19 mouse cellular contexts compared by ENCODE assay signal in the genomic region with DNA sequence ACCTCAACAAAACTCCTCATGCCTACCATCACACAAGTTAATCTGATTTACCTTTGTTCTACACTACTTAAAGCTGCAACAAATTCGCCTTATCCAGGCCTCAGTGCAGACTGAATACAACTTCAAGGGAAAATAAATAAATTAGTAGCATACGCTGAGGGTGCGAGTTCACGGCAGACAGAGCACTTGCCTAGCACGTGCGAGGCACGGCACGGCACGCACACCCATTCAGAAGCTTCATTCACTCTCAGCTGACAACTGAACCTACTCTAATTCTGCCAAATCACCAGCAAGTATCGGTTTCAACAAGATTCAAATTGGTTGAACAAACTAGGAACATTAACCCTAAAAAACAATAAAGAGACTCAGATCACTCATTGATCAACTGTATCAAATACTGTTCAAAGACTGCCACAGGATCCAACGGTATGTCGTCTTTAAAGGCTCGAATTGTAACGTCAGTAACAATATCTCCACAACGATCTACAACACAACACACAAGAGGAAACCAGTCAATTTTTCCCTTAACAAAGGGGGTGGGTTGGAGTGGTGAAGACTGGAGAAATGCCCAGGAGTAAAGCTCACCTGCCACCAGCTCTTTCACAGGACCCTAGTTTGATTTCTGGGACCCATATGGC. TPM values are rescaled to one million over a fixed set of nuclear protein-coding genes. Genes with fewer than 3 reads are reported as not detected.
DNase-seq lines count a peak whose midpoint lies in the region; ATAC-seq and TF ChIP-seq lines count a peak whose summit lies in the region.
"Had no signal": no experiment of that assay in that cellular context is flagged by ENCODE, and none has a peak within 500 bp of the region (broad histone marks: within the 10 kb centered on the region; RNA-seq: fewer than 3 reads in every experiment).

No protein-coding gene starts in this region.

- no peak for ATAC-seq in cerebellum, adult (ENCODE audit: insufficient number of reproducible peaks, low FRiP score, low TSS enrichment)
- ATAC-seq: intestine, embryonic 16.5 days; Patski had no signal

- H3K4me3 ChIP-seq in E14TG2a.4 (replicated peaks; ENCODE audit: low read length): peak overlapping the region; percentile 93
- H3K4me3 ChIP-seq in layer of hippocampus, adult 2 months: no peak overlapping the region; the same call in 1 of the 2 replicates
- H3K4me3 ChIP-seq: embryonic facial prominence, embryonic 15.5 days; lung, embryonic 15.5 days had no signal

- H3K27ac ChIP-seq in layer of hippocampus, adult 2 months: no peak overlapping the region
- H3K27ac ChIP-seq: embryonic facial prominence, embryonic 15.5 days; heart, embryonic 13.5 days; lung, embryonic 15.5 days had no signal

- peak; percentile 8 for DNase-seq in kidney, adult 11 months
- no peak for DNase-seq in kidney, postnatal 25 days
- peak; percentile 71 for DNase-seq in A20 (ENCODE audit: low read depth, low spot score)
- DNase-seq in kidney, postnatal 36 days: peak; percentile 25 to 30
- DNase-seq in layer of hippocampus, adult 2 months (ENCODE audit: low spot score in 2 of 2): no peak
- DNase-seq in lung, postnatal 36 days: no peak
- DNase-seq: cerebellum, adult 11 months; cerebellum, postnatal 36 days had no signal

- H3K36me3 ChIP-seq in E14TG2a.4 (ENCODE audit: insufficient read depth, low read length): peaks cover 2% of the 10 kb centered on the region; the same call in 1 of the 2 replicates
- H3K36me3 ChIP-seq: embryonic facial prominence, embryonic 15.5 days; heart, embryonic 13.5 days; lung, embryonic 15.5 days had no signal

- H3K27me3 ChIP-seq in E14TG2a.4 (ENCODE audit: insufficient read depth, low read length): no peaks in the 10 kb centered on the region
- H3K27me3 ChIP-seq: embryonic facial prominence, embryonic 15.5 days; heart, embryonic 13.5 days; lung, embryonic 15.5 days; Patski had no signal

- TF ChIP-seq CTCF in E14TG2a.4 (conservative IDR thresholded peaks at IDR 0.05; ENCODE audit: low read length): no peak
- no peak for TF ChIP-seq CTCF in layer of hippocampus, adult 2 months (conservative IDR thresholded peaks at IDR 0.05)

- H3K4me1 ChIP-seq in E14TG2a.4 (replicated peaks; ENCODE audit: low read depth, low read length): peaks cover 78% of the 10 kb centered on the region

- no peaks in the 10 kb centered on the region for H3K9me3 ChIP-seq in E14TG2a.4 (ENCODE audit: low read length)
- H3K9me3 ChIP-seq: embryonic facial prominence, embryonic 15.5 days; heart, embryonic 13.5 days; lung, embryonic 15.5 days had no signal

RNA-seq across cellular contexts. Expression of a gene that starts 3.4 kb away (rescaled TPM):
- 10 to 100 TPM; 54.4 to 57.7 TPM for total RNA-seq in layer of hippocampus, adult 2 months (2021)

RNA-seq across cellular contexts. Expression of a gene that starts 22.0 kb away (rescaled TPM):
- total RNA-seq in layer of hippocampus, adult 2 months (2021): not detected
- total RNA-seq: hematopoietic stem cell, adult 5-6 weeks; layer of hippocampus, postnatal 25 days; megakaryocyte progenitor cell, adult 5-6 weeks; midbrain, postnatal 0 days had no signal

RNA-seq across cellular contexts. Expression of a gene that starts 44.7 kb away (rescaled TPM):
- 10 to 100 TPM; 17.9 to 24.4 TPM for total RNA-seq in layer of hippocampus, adult 2 months (2021)

RNA-seq across cellular contexts. Expression of a gene that starts 53.6 kb away (rescaled TPM):
- total RNA-seq in layer of hippocampus, adult 2 months (2021): 10 to 100 TPM; 15.8 to 18.3 TPM

Comparison
In these comparisons a context has a peak if more than half of its experiments do, and no peak if none do; other contexts are left out.
1. DNase-seq: peak in kidney, adult 11 months (single experiment), A20 (single experiment) and kidney, postnatal 36 days (2 of 2); none in kidney, postnatal 25 days (0 of 2), layer of hippocampus, adult 2 months (0 of 2) and lung, postnatal 36 days (single experiment).